Mouse (Mus musculus) forebrain, embryonic 12.5 days (tissue): Measurements from ENCODE around the gene Man1c1. TPM values are rescaled to one million over a fixed set of nuclear protein-coding genes. Genes with fewer than 3 reads are reported as not detected.

Source experiments
- ATAC-seq: fragments of 200-750 bp; cut with Nextera tagmentation; 2 replicates; pipeline ENCODE4 v1.8.0; 2017; ENCODE audit warnings: moderate TSS enrichment; ENCODE audit not compliant: low FRiP score
- H3K27ac ChIP-seq: fragments of 300-500 bp; sonication (generic); 2 replicates; pipeline ENCODE4 v1.5.1; 2016; ENCODE audit warnings: mild to moderate bottlenecking
- H3K27me3 ChIP-seq: fragments of 300-500 bp; sonication (generic); 2 replicates; pipeline ENCODE4 v1.6.1; 2016; ENCODE audit warnings: mild to moderate bottlenecking
- H3K36me3 ChIP-seq: fragments of 300-500 bp; sonication (generic); replicated peaks from 2 replicates; pipeline ENCODE4 v1.6.1; 2016; ENCODE audit warnings: mild to moderate bottlenecking
- H3K4me1 ChIP-seq: fragments of 300-500 bp; sonication (generic); 2 replicates; pipeline ENCODE4 v1.6.1; 2016
- H3K4me2 ChIP-seq: fragments of 300-500 bp; sonication (generic); 2 replicates; pipeline ENCODE4 v1.6.1; 2016; ENCODE audit warnings: mild to moderate bottlenecking, moderate library complexity
- H3K4me3 ChIP-seq: fragments of 300-500 bp; sonication (generic); replicated peaks from 2 replicates; pipeline ENCODE4 v1.5.1; 2016; ENCODE audit warnings: mild to moderate bottlenecking
- H3K9ac ChIP-seq: fragments of 300-500 bp; sonication (generic); 2 replicates; pipeline ENCODE4 v1.6.1; 2016; ENCODE audit warnings: mild to moderate bottlenecking
- H3K9me3 ChIP-seq: fragments of 300-500 bp; sonication (generic); 2 replicates; pipeline ENCODE4 v1.6.1; 2016
- WGBS: fragments of 180-500 bp; shearing (Covaris S2); methylation state at CpG from one replicate; pipeline ENCODE4 v1.1.7; 2016; 5-methylcytosine and 5-hydroxymethylcytosine counted together
- polyA plus RNA-seq: library from polyadenylated mRNA; unstranded; fragments of >200 nt; fragmentation: Nextera tagmentation; extraction: Ambion mirVana; gene quantifications from 2 replicates; pipeline ENCODE4 v1.2.1, GENCODE M21; 2016

Gene Man1c1
- polyA plus RNA-seq, 1 experiment from 2014 or later, result 4.0 TPM

DNA sequence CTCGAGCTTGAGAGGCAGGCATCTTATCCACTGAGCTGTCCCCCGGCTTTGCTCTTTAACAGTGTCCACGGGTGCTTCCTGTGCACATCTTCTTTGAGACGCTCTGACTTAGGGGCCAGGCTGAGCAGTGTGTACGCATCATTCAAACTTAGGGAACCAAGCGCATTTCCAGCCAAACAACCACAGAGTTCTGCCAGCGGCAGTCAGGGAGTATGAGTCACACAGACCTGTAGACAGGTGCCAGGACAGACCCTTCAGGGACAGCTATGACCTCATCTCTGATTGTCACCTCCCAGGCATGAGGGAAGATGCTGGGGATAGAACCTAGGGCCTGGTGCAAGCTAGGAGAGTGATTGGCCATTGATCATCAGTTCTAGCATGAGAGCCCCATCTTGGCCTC, 144.9 kb downstream of the Man1c1 start:
- no peak overlapping the region for H3K9ac ChIP-seq
- H3K27me3 ChIP-seq, result no peaks in the 10 kb centered on the region
- no peak overlapping the region for H3K4me3 ChIP-seq
- 83% methylated on average over 7 of the region's 7 CpGs for WGBS
- ATAC-seq, result no peak
- no peak overlapping the region for H3K4me2 ChIP-seq
- peaks cover 15% of the 10 kb centered on the region for H3K4me1 ChIP-seq
- no peaks in the 10 kb centered on the region for H3K9me3 ChIP-seq
- no peak overlapping the region for H3K27ac ChIP-seq
- H3K36me3 ChIP-seq, result no peaks in the 10 kb centered on the region

- peaks cover 15% of the 10 kb centered on the region for H3K4me1 ChIP-seq
Observed at GRCm38 (mm10) chr4:134558570-134559113, 145.4 kb downstream of the Man1c1 start.

DNA sequence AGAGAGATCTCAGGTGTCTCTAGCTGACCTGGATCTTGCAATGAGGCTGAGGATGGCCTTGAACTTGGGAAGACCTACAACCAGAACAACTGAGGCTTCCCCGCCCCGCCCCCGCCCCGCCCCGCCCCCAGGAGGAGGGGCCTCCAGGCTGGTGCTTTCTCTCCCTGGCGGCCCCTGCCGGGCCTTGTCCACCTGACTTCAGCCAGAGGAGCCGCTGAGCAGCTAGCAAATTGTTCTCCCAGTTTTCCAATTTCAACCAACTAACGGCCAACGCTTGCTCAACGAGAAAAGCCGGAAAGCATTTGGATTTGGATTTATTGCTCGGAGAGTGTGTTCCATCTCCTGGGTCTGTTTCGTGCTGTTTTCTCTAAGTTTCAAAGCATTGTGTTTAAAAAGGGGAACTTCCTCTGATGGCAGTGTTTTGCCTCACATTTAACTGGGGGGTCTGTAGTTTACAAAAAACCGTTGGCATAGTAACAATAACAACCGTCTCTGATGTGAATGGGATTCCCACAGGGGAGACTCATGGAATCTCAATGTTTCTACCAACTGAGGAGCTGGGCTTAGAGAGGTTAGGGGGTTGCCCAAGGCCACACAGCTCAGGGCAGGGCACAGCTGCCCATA, 146.4 kb downstream of the Man1c1 start:
- H3K27me3 ChIP-seq, result no peaks in the 10 kb centered on the region
- H3K4me3 ChIP-seq, result no peak overlapping the region
- no peaks in the 10 kb centered on the region for H3K9me3 ChIP-seq
- H3K9ac ChIP-seq, result no peak overlapping the region; the same call in 1 of the 2 replicates
- H3K4me2 ChIP-seq, result no peak overlapping the region
- H3K27ac ChIP-seq, result 0 out of 2 replicates have a peak overlapping the region, but pooled peaks have one; percentile 42
- peaks cover 15% of the 10 kb centered on the region for H3K4me1 ChIP-seq
- ATAC-seq, result no peak
- 11% methylated on average over 14 of the region's 16 CpGs for WGBS
- H3K36me3 ChIP-seq, result no peaks in the 10 kb centered on the region

More at GRCm38 (mm10) chr4:134558570-134559113, 145.4 kb downstream of the Man1c1 start:
- H3K36me3 ChIP-seq, result no peaks in the 10 kb centered on the region
- H3K4me2 ChIP-seq, result no peak overlapping the region
- H3K9ac ChIP-seq, result no peak overlapping the region
- WGBS, result 69% methylated on average over 9 of the region's 9 CpGs
- ATAC-seq, result no peak
- H3K9me3 ChIP-seq, result no peaks in the 10 kb centered on the region
- H3K27ac ChIP-seq, result no peak overlapping the region
- H3K27me3 ChIP-seq, result no peaks in the 10 kb centered on the region
- H3K4me3 ChIP-seq, result no peak overlapping the region

GRCm38 (mm10) chr4:134555956-134556580, 148.0 kb downstream of the Man1c1 start:
- H3K36me3 ChIP-seq, result no peaks in the 10 kb centered on the region
- H3K9ac ChIP-seq, result no peak overlapping the region
- H3K9me3 ChIP-seq, result no peaks in the 10 kb centered on the region
- H3K27me3 ChIP-seq, result no peaks in the 10 kb centered on the region
- no peak overlapping the region for H3K27ac ChIP-seq
- ATAC-seq, result no peak
- H3K4me2 ChIP-seq, result no peak overlapping the region
- peaks cover 24% of the 10 kb centered on the region for H3K4me1 ChIP-seq
- no peak overlapping the region for H3K4me3 ChIP-seq
- 62% methylated on average over 8 of the region's 8 CpGs for WGBS

DNA sequence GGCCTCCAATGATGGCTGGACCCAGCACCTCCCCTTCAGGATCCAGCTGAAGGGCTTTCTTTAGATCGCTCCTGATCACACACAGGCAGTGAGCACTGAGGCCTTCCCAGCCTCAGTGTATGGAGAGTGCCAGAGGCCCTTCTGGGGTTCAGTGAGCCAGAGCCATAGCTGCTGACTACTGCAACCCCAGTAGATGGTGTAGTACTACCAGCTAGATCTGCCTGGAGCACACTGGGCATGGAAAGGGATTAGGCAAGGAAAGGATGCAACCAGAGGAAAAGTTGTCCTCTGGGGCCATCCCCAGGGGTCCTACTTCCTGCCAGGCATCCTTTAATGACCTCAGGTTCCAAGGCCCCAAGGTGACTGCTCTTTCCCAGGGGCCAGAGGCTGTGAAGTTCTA, 150.5 kb downstream of the Man1c1 start:
- H3K4me2 ChIP-seq, result no peak overlapping the region
- WGBS, result 75% methylated on average over 1 of the region's 1 CpGs
- H3K27me3 ChIP-seq, result no peaks in the 10 kb centered on the region
- H3K4me3 ChIP-seq, result no peak overlapping the region
- peaks cover 8% of the 10 kb centered on the region for H3K9me3 ChIP-seq
- H3K4me1 ChIP-seq, result peaks cover 29% of the 10 kb centered on the region
- no peak overlapping the region for H3K27ac ChIP-seq
- peaks cover 21% of the 10 kb centered on the region for H3K36me3 ChIP-seq
- H3K9ac ChIP-seq, result no peak overlapping the region
- no peak for ATAC-seq

DNA sequence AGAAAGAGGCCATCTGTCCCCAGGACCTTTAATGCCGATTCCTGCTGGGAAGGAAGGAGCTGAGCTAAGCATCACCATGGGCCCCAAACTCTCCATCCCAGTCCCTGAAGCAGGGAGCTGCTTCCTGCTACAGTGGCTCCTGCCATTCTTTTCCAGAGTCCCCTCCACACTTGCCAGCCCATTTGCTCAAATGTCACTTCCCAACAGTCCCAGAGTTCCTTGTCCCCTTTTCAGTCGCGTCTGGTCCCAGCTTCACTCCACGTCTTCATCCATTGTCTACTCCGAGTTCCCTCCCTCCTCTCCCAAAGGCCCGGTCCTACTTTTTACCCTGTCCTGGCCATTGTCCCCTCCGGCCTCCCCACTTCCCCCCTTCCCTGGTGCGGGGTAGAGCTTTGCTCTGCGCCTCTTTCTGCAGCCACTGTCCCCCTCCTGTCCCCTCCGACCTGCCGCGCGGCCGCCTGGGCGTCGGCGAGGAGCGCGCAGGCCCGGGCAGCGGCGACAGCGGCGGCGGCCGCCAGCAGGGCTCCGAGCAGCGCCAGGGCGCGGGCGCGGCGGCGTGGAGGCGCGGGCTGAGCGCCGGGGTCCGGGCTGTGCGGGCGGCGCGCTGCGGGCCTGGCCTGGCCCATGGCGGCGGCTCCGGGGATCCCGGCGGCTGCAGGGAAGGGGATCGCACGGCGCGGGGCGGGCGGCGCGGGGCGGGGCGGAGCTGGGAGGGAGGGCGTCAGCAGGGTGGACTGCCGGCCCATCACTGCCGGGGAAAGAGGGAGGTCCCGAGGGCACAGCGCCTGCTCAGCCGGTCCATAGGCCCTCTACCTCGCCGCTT, 152.4 kb downstream of the Man1c1 start, which contains the start of gene Selenon:
Gene Selenon (minus strand): TSS at position 673 of the 823 bp plus-strand sequence.
- Histone ChIP-seq H3K27me3 (no peaks in the 10 kb centered on the region), H3K27ac (peak within 1 kb of the TSS; percentile 84), H3K4me2 (peak within 1 kb of the TSS; percentile 62), H3K9ac (peak within 1 kb of the TSS; percentile 90), H3K4me1 (peaks cover 31% of the 10 kb centered on the region), H3K36me3 (peaks cover 39% of the 10 kb centered on the region), H3K9me3 (peaks cover 8% of the 10 kb centered on the region), H3K4me3 (peak within 1 kb of the TSS; percentile 65)
- peak; percentile 85 for ATAC-seq
- WGBS, result under 1% methylated on average over 50 of the region's 67 CpGs

DNA sequence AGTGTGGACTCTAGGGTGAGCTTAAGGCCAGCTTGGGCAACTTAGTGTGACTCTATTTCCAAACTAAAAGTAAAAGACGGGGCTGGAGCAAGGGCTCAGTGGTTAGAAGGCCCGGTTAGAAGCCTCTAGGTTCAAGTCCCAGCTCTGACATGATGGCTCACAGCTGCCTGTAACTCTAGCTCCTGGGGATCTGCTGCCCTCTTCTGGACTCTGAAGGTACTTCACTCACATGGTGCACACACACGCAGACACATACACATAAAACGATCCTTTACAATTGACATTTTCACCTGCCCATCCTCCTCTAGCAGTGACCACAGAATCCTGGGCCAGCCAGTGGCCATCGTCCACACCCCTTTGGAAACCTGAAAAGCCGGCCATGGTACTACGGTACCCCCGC, 154.2 kb downstream of the Man1c1 start:
- WGBS, result 98% methylated on average over 8 of the region's 8 CpGs
- Histone ChIP-seq H3K4me1 (peaks cover 29% of the 10 kb centered on the region), H3K4me3 (no peak overlapping the region), H3K9me3 (peaks cover 8% of the 10 kb centered on the region), H3K27ac (no peak overlapping the region), H3K4me2 (no peak overlapping the region), H3K27me3 (no peaks in the 10 kb centered on the region), H3K9ac (no peak overlapping the region), H3K36me3 (peaks cover 57% of the 10 kb centered on the region)
- no peak for ATAC-seq

- Histone ChIP-seq H3K9ac (0 out of 2 replicates have a peak overlapping the region, but pooled peaks have one; percentile 12), H3K4me2 (no peak overlapping the region), H3K27ac (no peak overlapping the region), H3K4me1 (peaks cover 29% of the 10 kb centered on the region), H3K4me3 (no peak overlapping the region), H3K9me3 (peaks cover 8% of the 10 kb centered on the region), H3K27me3 (no peaks in the 10 kb centered on the region), H3K36me3 (peaks cover 67% of the 10 kb centered on the region)
- ATAC-seq, result no peak
- 73% methylated on average over 18 of the region's 18 CpGs for WGBS
Observed at GRCm38 (mm10) chr4:134548169-134548938, 155.7 kb downstream of the Man1c1 start.

DNA sequence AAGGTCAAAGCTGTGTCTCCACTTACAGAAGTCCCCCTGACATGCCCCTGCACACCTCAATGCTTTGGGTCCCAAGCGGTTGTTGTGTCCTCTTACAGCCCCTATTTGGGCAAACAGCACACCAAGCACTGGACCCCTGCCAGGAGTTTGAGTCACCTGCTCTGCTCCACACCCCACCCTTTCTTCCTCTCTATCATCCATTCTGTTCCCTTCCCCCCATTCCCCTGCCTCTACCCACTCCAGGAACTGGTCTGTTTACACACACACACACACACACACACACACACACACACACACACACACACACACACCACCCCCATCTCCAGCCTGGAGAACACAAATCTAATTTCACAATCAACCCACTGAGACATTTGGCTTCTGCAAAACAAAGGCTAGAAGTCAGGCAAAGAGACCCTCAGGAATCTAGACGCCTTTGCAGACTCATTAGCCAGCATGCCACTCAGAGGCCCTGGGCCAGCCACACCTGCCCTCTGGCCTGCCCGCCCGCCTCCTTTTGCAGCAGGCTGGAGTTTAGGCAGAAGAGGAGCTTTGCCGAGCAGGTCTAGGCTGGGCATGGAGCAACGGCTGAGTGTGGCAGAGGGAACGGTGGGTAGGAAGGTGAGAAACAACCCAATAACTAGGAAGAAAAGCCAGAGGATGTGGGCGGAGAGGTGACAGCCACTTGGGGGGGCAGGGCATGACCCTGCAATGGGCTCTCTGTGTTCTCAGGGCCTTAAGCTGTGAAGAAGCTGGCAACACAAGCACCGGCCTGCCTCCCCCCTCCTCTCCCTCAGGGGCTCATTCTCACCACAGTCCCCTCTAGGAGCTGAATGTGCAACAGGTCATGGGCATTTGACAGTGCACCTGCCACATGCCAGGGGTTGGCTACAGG, 157.0 kb downstream of the Man1c1 start:
- 76% methylated on average over 9 of the region's 9 CpGs for WGBS
- H3K36me3 ChIP-seq, result peaks cover 78% of the 10 kb centered on the region
- H3K4me1 ChIP-seq, result peaks cover 25% of the 10 kb centered on the region
- no peaks in the 10 kb centered on the region for H3K27me3 ChIP-seq
- H3K4me2 ChIP-seq, result no peak overlapping the region
- no peak overlapping the region for H3K4me3 ChIP-seq
- 0 out of 2 replicates have a peak overlapping the region, but pooled peaks have one; percentile 13 for H3K27ac ChIP-seq
- no peak overlapping the region for H3K9ac ChIP-seq
- H3K9me3 ChIP-seq, result peaks cover 8% of the 10 kb centered on the region
- no peak for ATAC-seq

GRCm38 (mm10) chr4:134543261-134543660, 160.8 kb downstream of the Man1c1 start:
- WGBS, result 16% methylated on average over 5 of the region's 5 CpGs
- peak; percentile 76 for ATAC-seq
- peaks cover 9% of the 10 kb centered on the region for H3K4me1 ChIP-seq

GRCm38 (mm10) chr4:134542726-134543125, 161.4 kb downstream of the Man1c1 start:
- H3K36me3 ChIP-seq, result peaks cover 80% of the 10 kb centered on the region
- WGBS, result 91% methylated on average over 9 of the region's 9 CpGs

More at GRCm38 (mm10) chr4:134543261-134543660, 160.8 kb downstream of the Man1c1 start:
- Histone ChIP-seq H3K9me3 (no peaks in the 10 kb centered on the region), H3K27ac (no peak overlapping the region), H3K27me3 (no peaks in the 10 kb centered on the region), H3K4me3 (no peak overlapping the region), H3K9ac (no peak overlapping the region), H3K36me3 (peaks cover 85% of the 10 kb centered on the region), H3K4me2 (no peak overlapping the region)

More at GRCm38 (mm10) chr4:134542726-134543125, 161.4 kb downstream of the Man1c1 start:
- Histone ChIP-seq H3K27ac (no peak overlapping the region), H3K4me3 (no peak overlapping the region), H3K4me1 (peaks cover 6% of the 10 kb centered on the region), H3K27me3 (no peaks in the 10 kb centered on the region), H3K9ac (no peak overlapping the region), H3K9me3 (no peaks in the 10 kb centered on the region), H3K4me2 (no peak overlapping the region)
- ATAC-seq, result no peak
